Mouse (Mus musculus) cerebellum, adult 2 months (tissue): ENCODE data around the gene Cwc27.

Experiments
- CTCF ChIP-seq: fragments of 200-500 bp; IDR thresholded peaks from 2 replicates; pipeline ENCODE4 v1.5.1; 2011; ENCODE audit warnings: low read depth, mild to moderate bottlenecking, control low read depth, low read length, moderate library complexity, borderline replicate concordance; ENCODE audit not compliant: insufficient read depth
- POLR2A ChIP-seq: fragments of 200-500 bp; IDR thresholded peaks from 2 replicates; pipeline ENCODE4 v1.6.1; 2011; ENCODE audit warnings: low read length, control low read depth, borderline replicate concordance; ENCODE audit not compliant: insufficient read depth

DNA sequence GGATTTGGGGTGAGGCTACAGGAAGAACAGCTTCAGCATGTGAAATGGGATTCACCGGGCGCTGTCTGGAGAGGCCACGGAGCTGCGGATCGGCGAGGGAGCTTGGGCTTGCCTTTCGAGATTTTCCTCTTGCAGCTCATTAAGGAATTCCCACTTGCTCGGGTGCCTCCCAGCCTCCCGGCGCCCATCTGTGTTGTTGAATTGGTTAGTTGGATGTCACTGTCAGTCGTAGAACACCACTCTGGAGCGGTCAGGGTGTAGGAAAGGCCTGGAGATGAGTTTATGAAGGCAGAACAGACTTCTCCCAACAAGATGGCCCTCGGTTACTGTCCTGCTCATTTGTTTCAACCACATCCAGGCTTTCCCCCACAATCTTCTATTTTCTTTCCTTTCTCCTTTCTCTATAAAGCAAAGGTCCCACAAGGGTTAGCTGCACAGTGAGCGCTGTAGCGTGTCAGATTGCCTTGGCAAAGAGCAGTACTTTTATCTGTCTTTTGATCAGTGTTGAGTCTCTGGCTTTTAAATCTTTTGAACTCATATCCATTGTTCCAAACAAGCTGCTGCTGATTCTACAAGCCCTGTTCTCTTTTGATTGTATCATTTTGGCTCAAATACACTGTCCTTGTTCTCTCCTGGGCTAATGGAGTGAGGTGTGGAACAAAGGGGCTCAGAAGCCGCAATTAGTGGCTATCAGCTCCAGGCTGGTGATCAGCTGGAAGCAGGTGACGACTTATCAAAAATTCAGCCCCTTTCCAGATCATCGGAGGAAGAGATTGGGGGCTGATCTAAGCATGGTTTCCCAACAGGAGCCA, 200.7 kb downstream of the Cwc27 start:
- TF ChIP-seq POLR2A (no peak), CTCF (no peak)
